Comparison of ENCODE assay signal across 9 mouse cellular contexts in genomic region chr7:105555571-105555970, GRCm38 (mm10). TPM values are rescaled to one million over a fixed set of nuclear protein-coding genes. Genes with fewer than 3 reads are reported as not detected.
DNase-seq lines count a peak whose midpoint lies in the region; ATAC-seq lines count a peak whose summit lies in the region.
"Had no signal": no experiment of that assay in that cellular context is flagged by ENCODE, and none has a peak within 500 bp of the region (broad histone marks: within the 10 kb centered on the region; RNA-seq: fewer than 3 reads in every experiment).

No protein-coding gene starts in this region.

- no peak overlapping the region; the same call in 1 of the 2 replicates for H3K4me2 ChIP-seq in hindbrain, embryonic 11.5 days (replicated peaks; ENCODE audit: low read depth, low read length)
- H3K4me2 ChIP-seq in forebrain, embryonic 15.5 days (replicated peaks), result peak overlapping the region; percentile 73
- no peak overlapping the region; the same call in 1 of the 2 replicates for H3K4me2 ChIP-seq in limb, embryonic 15.5 days

- ATAC-seq in hindbrain, embryonic 11.5 days (ENCODE audit: low FRiP score), result no peak
- ATAC-seq in forebrain, embryonic 15.5 days (replicated peaks), result no peak
- ATAC-seq in limb, embryonic 15.5 days (ENCODE audit: insufficient number of reproducible peaks, low FRiP score, low TSS enrichment, low read depth), result no peak

- H3K4me1 ChIP-seq in hindbrain, embryonic 10.5 days (replicated peaks), result peaks cover 29% of the 10 kb centered on the region
- H3K4me1 ChIP-seq in hindbrain, embryonic 11.5 days (replicated peaks; ENCODE audit: control insufficient read depth, insufficient read depth, low read length), result no peaks in the 10 kb centered on the region
- peaks cover 30% of the 10 kb centered on the region for H3K4me1 ChIP-seq in forebrain, embryonic 15.5 days
- peaks cover 15% of the 10 kb centered on the region for H3K4me1 ChIP-seq in limb, embryonic 15.5 days

- H3K27ac ChIP-seq in hindbrain, embryonic 10.5 days, result no peak overlapping the region
- H3K27ac ChIP-seq in hindbrain, embryonic 11.5 days (ENCODE audit: low read depth, low read length), result no peak overlapping the region
- no peak overlapping the region for H3K27ac ChIP-seq in forebrain, embryonic 15.5 days (replicated peaks)
- no peak overlapping the region for H3K27ac ChIP-seq in limb, embryonic 15.5 days

- H3K36me3 ChIP-seq in hindbrain, embryonic 10.5 days, result peaks cover 41% of the 10 kb centered on the region
- H3K36me3 ChIP-seq in hindbrain, embryonic 11.5 days (ENCODE audit: control insufficient read depth, insufficient read depth, low read length), result 0 out of 2 replicates have a peak, but pooled peaks cover 5% of the 10 kb centered on the region
- peaks cover 30% of the 10 kb centered on the region for H3K36me3 ChIP-seq in forebrain, embryonic 15.5 days
- H3K36me3 ChIP-seq in limb, embryonic 15.5 days, result peaks cover 23% of the 10 kb centered on the region

- H3K27me3 ChIP-seq in hindbrain, embryonic 10.5 days (ENCODE audit: insufficient read depth, poor library complexity, severe bottlenecking), result no peaks in the 10 kb centered on the region
- H3K27me3 ChIP-seq in hindbrain, embryonic 11.5 days (ENCODE audit: control insufficient read depth, insufficient read depth, low read length), result no peaks in the 10 kb centered on the region
- no peaks in the 10 kb centered on the region for H3K27me3 ChIP-seq in forebrain, embryonic 15.5 days
- no peaks in the 10 kb centered on the region for H3K27me3 ChIP-seq in limb, embryonic 15.5 days

- H3K4me3 ChIP-seq in hindbrain, embryonic 10.5 days, result peak overlapping the region; percentile 76; the same call in 1 of the 2 replicates
- no peak overlapping the region for H3K4me3 ChIP-seq in hindbrain, embryonic 11.5 days (ENCODE audit: low read depth, low read length)
- peak overlapping the region; percentile 80 for H3K4me3 ChIP-seq in forebrain, embryonic 15.5 days
- H3K4me3 ChIP-seq in limb, embryonic 15.5 days, result 0 out of 2 replicates have a peak overlapping the region, but pooled peaks have one; percentile 76

- no peaks in the 10 kb centered on the region for H3K9me3 ChIP-seq in hindbrain, embryonic 10.5 days
- H3K9me3 ChIP-seq in hindbrain, embryonic 11.5 days (ENCODE audit: control insufficient read depth, low read length), result no peaks in the 10 kb centered on the region
- no peaks in the 10 kb centered on the region for H3K9me3 ChIP-seq in forebrain, embryonic 15.5 days
- H3K9me3 ChIP-seq in limb, embryonic 15.5 days, result no peaks in the 10 kb centered on the region

- no peak for DNase-seq in hindbrain, embryonic 10.5 days (ENCODE audit: low spot score)
- no peak for DNase-seq in hindbrain, embryonic 11.5 days (ENCODE audit: low spot score)
- peak; percentile 76 for DNase-seq in cerebellum, adult 9-10 months
- no peak for DNase-seq in ovary, postnatal 36 days (ENCODE audit: low spot score)
- no peak for DNase-seq in right cerebral cortex, postnatal 25 days
- DNase-seq in urinary bladder, postnatal 25 days (ENCODE audit: low spot score), result no peak
- DNase-seq: layer of hippocampus, postnatal 36 days had no signal

- no peak overlapping the region for H3K9ac ChIP-seq in hindbrain, embryonic 11.5 days (ENCODE audit: low read depth, low read length)
- no peak overlapping the region for H3K9ac ChIP-seq in forebrain, embryonic 15.5 days (replicated peaks)
- H3K9ac ChIP-seq in limb, embryonic 15.5 days, result no peak overlapping the region

- WGBS in hindbrain, embryonic 10.5 days, result 88% methylated on average over 10 of the region's 10 CpGs
- 91% methylated on average over 10 of the region's 10 CpGs for WGBS in hindbrain, embryonic 11.5 days
- WGBS in forebrain, embryonic 15.5 days, result 87% methylated on average over 10 of the region's 10 CpGs
- WGBS in limb, embryonic 15.5 days, result 84% methylated on average over 10 of the region's 10 CpGs

RNA-seq across cellular contexts. Expression of gene Smpd1, which starts 1.4 kb away (rescaled TPM):
- 36.8 and 52.4 TPM in 2 replicates for polyA plus RNA-seq in hindbrain, embryonic 10.5 days (2016; fragmentation: Nextera tagmentation; extraction: Ambion mirVana)
- polyA plus RNA-seq in hindbrain, embryonic 11.5 days (2014; fragmentation: Nextera tagmentation; extraction: Ambion mirVana), result 51.2 and 52.5 TPM in 2 replicates
- 65.5 and 69.8 TPM in 2 replicates for polyA plus RNA-seq in forebrain, embryonic 15.5 days (2015; fragmentation: Nextera tagmentation; extraction: Ambion mirVana)
- polyA plus RNA-seq in limb, embryonic 15.5 days (2015; fragmentation: Nextera tagmentation; extraction: Ambion mirVana), result 62.6 and 65.0 TPM in 2 replicates

RNA-seq across cellular contexts. Expression of gene Apbb1, which starts 25.9 kb away (rescaled TPM):
- 118 and 171 TPM in 2 replicates for polyA plus RNA-seq in hindbrain, embryonic 10.5 days (2016; fragmentation: Nextera tagmentation; extraction: Ambion mirVana)
- 94.6 and 112 TPM in 2 replicates for polyA plus RNA-seq in hindbrain, embryonic 11.5 days (2014; fragmentation: Nextera tagmentation; extraction: Ambion mirVana)
- polyA plus RNA-seq in forebrain, embryonic 15.5 days (2015; fragmentation: Nextera tagmentation; extraction: Ambion mirVana), result 249 and 255 TPM in 2 replicates
- polyA plus RNA-seq in limb, embryonic 15.5 days (2015; fragmentation: Nextera tagmentation; extraction: Ambion mirVana), result 37.4 and 38.2 TPM in 2 replicates

RNA-seq across cellular contexts. Expression of gene Hpx, which starts 44.4 kb away (rescaled TPM):
- 0.20 and 0.25 TPM in 2 replicates for polyA plus RNA-seq in hindbrain, embryonic 10.5 days (2016; fragmentation: Nextera tagmentation; extraction: Ambion mirVana)
- polyA plus RNA-seq in hindbrain, embryonic 11.5 days (2014; fragmentation: Nextera tagmentation; extraction: Ambion mirVana), result not detected in 2 replicates
- 0.11 and 0.24 TPM in 2 replicates for polyA plus RNA-seq in forebrain, embryonic 15.5 days (2015; fragmentation: Nextera tagmentation; extraction: Ambion mirVana)
- 0.53 and 0.99 TPM in 2 replicates for polyA plus RNA-seq in limb, embryonic 15.5 days (2015; fragmentation: Nextera tagmentation; extraction: Ambion mirVana)
